Mouse (Mus musculus) lung, embryonic 15.5 days (tissue): ENCODE data around the gene Dstn. TPM values are rescaled to one million over a fixed set of nuclear protein-coding genes. Genes with fewer than 3 reads are reported as not detected.

ENCODE experiments used
- ATAC-seq: fragments of 200-750 bp; cut with Nextera tagmentation; 2 replicates; pipeline ENCODE4 v1.8.0; 2017; ENCODE audit warnings: moderate number of reproducible peaks, borderline replicate concordance; ENCODE audit not compliant: low FRiP score, low TSS enrichment; ENCODE audit errors: extremely low read depth
- H3K27ac ChIP-seq: fragments of 300-500 bp; sonication (generic); 2 replicates; pipeline ENCODE4 v1.5.1; 2015; ENCODE audit warnings: moderate library complexity, mild to moderate bottlenecking, inconsistent platforms
- H3K27me3 ChIP-seq: fragments of 300-500 bp; sonication (generic); 2 replicates; pipeline ENCODE4 v1.6.1; 2015; ENCODE audit warnings: inconsistent platforms
- H3K36me3 ChIP-seq: fragments of 300-500 bp; sonication (generic); 2 replicates; pipeline ENCODE4 v1.6.1; 2015; ENCODE audit warnings: inconsistent platforms
- H3K4me1 ChIP-seq: fragments of 300-500 bp; sonication (generic); 2 replicates; pipeline ENCODE4 v1.6.1; 2015; ENCODE audit warnings: inconsistent platforms
- H3K4me2 ChIP-seq: fragments of 300-500 bp; sonication (generic); 2 replicates; pipeline ENCODE4 v1.6.1; 2015; ENCODE audit warnings: inconsistent platforms, mild to moderate bottlenecking, moderate library complexity
- H3K4me3 ChIP-seq: fragments of 300-500 bp; sonication (generic); 2 replicates; pipeline ENCODE4 v1.5.1; 2015; ENCODE audit warnings: mild to moderate bottlenecking, inconsistent platforms
- H3K9ac ChIP-seq: fragments of 300-500 bp; sonication (generic); 2 replicates; pipeline ENCODE4 v1.6.1; 2015; ENCODE audit warnings: inconsistent platforms
- H3K9me3 ChIP-seq: fragments of 300-500 bp; sonication (generic); 2 replicates; pipeline ENCODE4 v1.6.1; 2016; ENCODE audit warnings: inconsistent platforms
- WGBS: fragments of 180-500 bp; shearing (Covaris S2); methylation state at CpG from one replicate; pipeline ENCODE4 v1.1.7; 2015; 5-methylcytosine and 5-hydroxymethylcytosine counted together
- polyA plus RNA-seq: library from polyadenylated mRNA; unstranded; fragments of >200 nt; fragmentation: Nextera tagmentation; extraction: Ambion mirVana; gene quantifications from 2 replicates; pipeline ENCODE4 v1.2.1, GENCODE M21; 2015

Dstn gene
- polyA plus RNA-seq, 1 experiment from 2014 or later: 519 TPM

- Histone ChIP-seq H3K9me3 (no peaks in the 10 kb centered on the region), H3K4me3 (no peak overlapping the region), H3K9ac (no peak overlapping the region), H3K4me2 (no peak overlapping the region), H3K36me3 (no peaks in the 10 kb centered on the region), H3K27ac (peak overlapping the region; percentile 88), H3K27me3 (no peaks in the 10 kb centered on the region), H3K4me1 (no peaks in the 10 kb centered on the region)
- ATAC-seq: no peak
- WGBS: 74% methylated on average over 10 of the region's 10 CpGs
These were observed 23.6 kb upstream of the Dstn start for GRCm38 (mm10) chr2:143891302-143892048.

- Histone ChIP-seq H3K9me3 (no peaks in the 10 kb centered on the region), H3K27me3 (no peaks in the 10 kb centered on the region), H3K9ac (no peak overlapping the region), H3K36me3 (no peaks in the 10 kb centered on the region), H3K27ac (no peak overlapping the region), H3K4me3 (no peak overlapping the region), H3K4me1 (no peaks in the 10 kb centered on the region), H3K4me2 (no peak overlapping the region)
- no peak for ATAC-seq
- 83% methylated on average over 9 of the region's 9 CpGs for WGBS
These were observed 15.5 kb upstream of the Dstn start for GRCm38 (mm10) chr2:143899470-143900220.

DNA sequence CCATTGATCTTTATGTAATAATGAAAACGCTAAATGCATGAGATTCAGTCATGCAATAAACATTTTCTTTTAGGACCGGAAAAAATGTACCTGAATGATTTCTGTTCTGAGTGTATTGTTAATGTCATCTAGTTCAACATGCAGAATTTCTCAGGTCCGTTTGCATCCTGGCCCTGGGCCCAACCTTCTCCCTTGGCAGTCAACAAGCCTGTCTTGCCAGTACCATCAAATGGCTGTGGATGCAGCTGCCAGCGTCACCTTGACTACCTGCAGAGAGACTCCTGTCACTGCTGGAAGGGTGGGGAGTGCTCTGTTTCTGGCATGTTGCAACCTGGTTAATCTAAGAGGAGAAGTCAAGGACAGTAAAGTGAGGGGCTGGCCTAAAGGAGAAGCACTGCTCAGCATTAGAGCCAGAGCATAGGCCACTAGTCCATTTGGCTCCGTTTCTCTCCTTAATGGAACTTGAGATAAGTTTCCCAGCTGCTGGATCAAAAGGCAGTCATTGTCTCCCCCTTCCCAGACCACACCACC, 14.2 kb upstream of the Dstn start:
- Histone ChIP-seq H3K36me3 (no peaks in the 10 kb centered on the region), H3K4me2 (no peak overlapping the region), H3K4me1 (no peaks in the 10 kb centered on the region), H3K4me3 (no peak overlapping the region), H3K9ac (no peak overlapping the region), H3K27ac (no peak overlapping the region), H3K27me3 (no peaks in the 10 kb centered on the region), H3K9me3 (no peaks in the 10 kb centered on the region)
- 64% methylated on average over 5 of the region's 5 CpGs for WGBS
- ATAC-seq: no peak

DNA sequence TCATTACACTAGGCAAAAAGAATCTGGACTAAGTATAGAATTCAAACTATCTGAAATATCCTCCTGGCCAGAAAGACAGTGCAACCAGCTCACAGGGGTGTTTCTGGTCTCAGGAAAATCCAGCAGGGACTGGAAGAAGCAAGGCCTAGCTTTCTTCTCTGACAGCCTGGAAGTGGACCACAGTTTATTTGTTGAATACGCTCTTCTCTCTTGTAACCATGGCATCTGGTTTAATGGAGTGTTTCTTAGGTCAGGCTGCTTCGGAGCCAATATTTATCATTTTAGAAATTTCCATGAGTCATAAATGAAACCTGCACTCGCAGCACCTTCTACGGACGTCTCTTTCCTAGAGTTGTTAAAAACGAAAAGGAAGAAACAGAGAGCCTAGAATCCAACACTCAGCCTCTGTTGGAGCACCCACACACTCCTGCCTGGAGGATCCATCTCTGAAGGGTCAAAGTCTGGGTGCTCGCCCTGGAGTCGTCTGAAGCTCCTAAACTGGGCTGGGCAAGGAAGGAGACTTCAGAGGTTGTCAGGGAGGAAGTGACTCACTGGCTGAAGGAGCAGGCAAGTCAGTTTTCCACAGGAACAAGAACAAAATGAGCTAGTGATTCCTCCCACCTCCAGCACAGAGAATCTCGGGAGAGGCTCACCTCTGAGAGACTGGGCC, 11.6 kb upstream of the Dstn start:
- Histone ChIP-seq H3K4me1 (no peaks in the 10 kb centered on the region), H3K9ac (no peak overlapping the region), H3K36me3 (no peaks in the 10 kb centered on the region), H3K9me3 (no peaks in the 10 kb centered on the region), H3K27me3 (no peaks in the 10 kb centered on the region), H3K4me2 (no peak overlapping the region), H3K4me3 (no peak overlapping the region), H3K27ac (no peak overlapping the region)
- no peak for ATAC-seq
- WGBS: 40% methylated on average over 9 of the region's 9 CpGs

DNA sequence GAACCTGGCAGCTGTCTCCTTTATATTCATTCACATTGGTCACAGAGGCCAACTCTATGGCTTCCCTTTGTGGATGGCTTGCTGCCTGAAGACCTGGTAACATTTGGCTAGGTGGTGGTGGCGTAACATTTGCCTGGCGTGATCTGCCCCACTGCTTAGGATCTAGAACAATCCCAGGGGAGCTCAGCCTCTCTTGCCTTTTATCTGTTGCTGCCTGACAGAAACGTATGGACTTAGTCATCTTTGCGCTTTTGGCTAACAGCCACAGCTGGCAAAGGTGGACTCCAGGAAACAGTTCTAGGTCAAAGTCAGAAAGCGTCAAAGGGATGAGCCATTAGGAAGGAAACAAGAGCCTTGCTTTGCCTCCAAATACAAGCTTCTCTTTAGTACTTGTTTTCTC, 10.2 kb upstream of the Dstn start:
- no peaks in the 10 kb centered on the region for H3K27me3 ChIP-seq
- ATAC-seq: no peak
- no peak overlapping the region for H3K4me3 ChIP-seq
- no peaks in the 10 kb centered on the region for H3K4me1 ChIP-seq
- no peak overlapping the region for H3K9ac ChIP-seq
- WGBS: 70% methylated on average over 5 of the region's 5 CpGs
- no peaks in the 10 kb centered on the region for H3K9me3 ChIP-seq
- no peaks in the 10 kb centered on the region for H3K36me3 ChIP-seq
- no peak overlapping the region for H3K4me2 ChIP-seq
- H3K27ac ChIP-seq: no peak overlapping the region

- WGBS: 71% methylated on average over 2 of the region's 2 CpGs
- H3K36me3 ChIP-seq: no peaks in the 10 kb centered on the region
These were observed 5.9 kb upstream of the Dstn start for GRCm38 (mm10) chr2:143909230-143909629.

DNA sequence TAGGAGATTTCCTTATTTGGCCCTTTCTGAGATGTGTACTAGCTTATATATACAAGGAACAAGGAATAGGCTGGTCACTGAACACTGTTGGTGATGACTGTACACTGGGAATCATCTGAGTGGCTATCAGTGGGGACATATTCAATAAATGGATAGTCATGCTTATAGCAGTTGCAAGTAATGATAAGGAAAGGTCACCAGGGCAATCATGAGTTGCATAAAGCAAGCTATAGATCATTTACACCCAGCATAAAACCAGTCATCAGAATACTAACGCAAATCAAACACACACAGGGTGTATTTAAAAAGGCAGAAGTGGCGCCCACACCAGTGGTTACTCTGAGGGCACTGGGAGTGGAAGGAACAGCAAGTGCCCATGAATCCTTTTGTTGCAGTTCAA, 2.9 kb upstream of the Dstn start:
- ATAC-seq: no peak
- H3K36me3 ChIP-seq: no peaks in the 10 kb centered on the region
- no peak overlapping the region for H3K4me3 ChIP-seq
- H3K27me3 ChIP-seq: no peaks in the 10 kb centered on the region
- no peak overlapping the region for H3K27ac ChIP-seq
- no peak overlapping the region for H3K4me2 ChIP-seq
- H3K4me1 ChIP-seq: peaks cover 6% of the 10 kb centered on the region; the same call in 1 of the 2 replicates
- no peak overlapping the region for H3K9ac ChIP-seq
- 85% methylated on average over 2 of the region's 2 CpGs for WGBS
- H3K9me3 ChIP-seq: no peaks in the 10 kb centered on the region

More at GRCm38 (mm10) chr2:143909230-143909629, 5.9 kb upstream of the Dstn start:
- Histone ChIP-seq H3K27ac (no peak overlapping the region), H3K4me2 (no peak overlapping the region), H3K9ac (no peak overlapping the region), H3K4me3 (no peak overlapping the region), H3K9me3 (no peaks in the 10 kb centered on the region), H3K4me1 (no peaks in the 10 kb centered on the region), H3K27me3 (no peaks in the 10 kb centered on the region)
- no peak for ATAC-seq

GRCm38 (mm10) chr2:143914221-143914620, 899 bp upstream of the Dstn start:
- Histone ChIP-seq H3K4me1 (peaks cover 23% of the 10 kb centered on the region), H3K9me3 (no peaks in the 10 kb centered on the region), H3K4me3 (peak overlapping the region; percentile 66), H3K4me2 (peak overlapping the region; percentile 65), H3K27ac (peak overlapping the region; percentile 97), H3K27me3 (no peaks in the 10 kb centered on the region), H3K36me3 (no peaks in the 10 kb centered on the region), H3K9ac (peak overlapping the region; percentile 56)
- no peak for ATAC-seq
- 4% methylated on average over 10 of the region's 10 CpGs for WGBS

DNA sequence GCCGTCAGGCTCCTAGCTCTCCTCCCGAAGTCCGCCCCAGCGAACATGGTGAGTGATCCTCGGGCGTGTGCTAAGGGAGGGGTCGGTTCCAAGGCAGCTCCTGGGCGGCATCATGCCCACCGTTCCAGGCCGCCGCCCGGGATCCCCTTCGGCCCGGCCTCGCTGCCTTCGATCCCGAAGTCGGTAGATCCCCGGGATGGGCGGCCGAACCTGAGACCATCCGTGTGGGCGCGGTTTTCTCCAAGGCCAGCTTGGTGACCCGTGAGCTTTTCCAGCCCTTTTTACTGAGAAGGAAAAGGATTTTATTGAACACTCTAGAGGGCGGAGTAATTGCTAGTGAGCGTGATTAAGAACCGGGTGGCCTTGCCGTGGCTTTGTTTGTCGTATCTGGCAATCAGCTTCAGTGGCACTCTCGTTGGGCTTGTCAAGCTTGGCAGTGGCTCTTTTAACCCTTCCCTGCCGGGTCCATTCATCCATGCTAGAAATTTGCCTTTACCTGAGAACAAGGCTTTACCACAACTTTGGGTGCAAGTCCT, 548 bp downstream of the Dstn start:
- Histone ChIP-seq H3K4me1 (peaks cover 32% of the 10 kb centered on the region), H3K4me3 (peak overlapping the region; percentile 66), H3K4me2 (peak overlapping the region; percentile 65), H3K9ac (peak overlapping the region; percentile 70), H3K27me3 (no peaks in the 10 kb centered on the region), H3K36me3 (no peaks in the 10 kb centered on the region), H3K9me3 (no peaks in the 10 kb centered on the region), H3K27ac (peak overlapping the region; percentile 97)
- ATAC-seq: peak; percentile 20; the same call in 1 of the 2 replicates
- 0% methylated on average over 32 of the region's 32 CpGs for WGBS

DNA sequence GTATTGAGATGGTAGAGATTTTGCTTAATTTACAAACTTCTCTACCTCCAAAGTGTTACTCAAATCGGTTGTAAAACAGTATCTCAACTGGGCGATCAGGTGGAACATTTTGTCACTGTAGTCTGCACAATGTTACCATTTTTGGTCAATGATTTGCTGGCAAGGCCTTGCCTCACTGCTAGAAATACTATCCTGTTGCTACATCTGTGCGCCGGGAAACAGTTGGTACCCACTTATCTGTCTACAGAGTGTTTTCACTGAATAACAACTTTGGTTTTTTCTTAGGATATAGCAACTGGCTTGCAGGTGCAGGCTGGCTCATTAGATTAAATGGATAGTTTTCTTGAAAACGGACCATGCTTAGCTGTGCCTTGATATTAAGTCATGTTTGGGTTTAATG, 1.1 kb downstream of the Dstn start:
- peak overlapping the region; percentile 65 for H3K4me2 ChIP-seq
- H3K27me3 ChIP-seq: no peaks in the 10 kb centered on the region
- no peaks in the 10 kb centered on the region for H3K9me3 ChIP-seq
- H3K4me3 ChIP-seq: peak overlapping the region; percentile 66
- peak overlapping the region; percentile 97 for H3K27ac ChIP-seq
- H3K9ac ChIP-seq: peak overlapping the region; percentile 70
- ATAC-seq: no peak
- 3% methylated on average over 5 of the region's 5 CpGs for WGBS
- H3K4me1 ChIP-seq: peaks cover 32% of the 10 kb centered on the region
- no peaks in the 10 kb centered on the region for H3K36me3 ChIP-seq

DNA sequence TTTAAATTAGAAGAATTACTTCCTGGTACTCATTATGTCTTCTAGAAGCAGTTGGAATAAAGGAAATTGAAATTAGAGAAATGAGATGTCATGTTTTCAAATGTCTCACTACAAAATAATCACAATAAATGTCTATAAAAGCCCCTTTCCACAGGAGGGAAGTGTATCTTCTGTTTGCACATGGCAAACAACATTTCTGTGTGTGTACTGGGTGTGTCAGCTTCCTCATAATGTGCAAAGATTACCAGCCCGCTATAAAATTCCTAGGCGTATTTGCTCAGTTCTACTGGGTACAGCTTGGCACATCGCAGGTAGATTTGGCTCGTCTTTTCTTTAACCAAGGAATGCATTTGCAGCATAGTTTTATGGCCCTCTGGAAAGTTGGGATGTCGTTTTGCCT, 2.5 kb downstream of the Dstn start:
- H3K9me3 ChIP-seq: no peaks in the 10 kb centered on the region
- H3K9ac ChIP-seq: no peak overlapping the region
- ATAC-seq: no peak
- H3K4me1 ChIP-seq: peaks cover 32% of the 10 kb centered on the region
- peak overlapping the region; percentile 65 for H3K4me2 ChIP-seq
- peak overlapping the region; percentile 66 for H3K4me3 ChIP-seq
- 55% methylated on average over 5 of the region's 5 CpGs for WGBS
- H3K27me3 ChIP-seq: no peaks in the 10 kb centered on the region
- no peaks in the 10 kb centered on the region for H3K36me3 ChIP-seq
- peak overlapping the region; percentile 51 for H3K27ac ChIP-seq
